Mouse (Mus musculus): ENCODE measurements around the gene Etfbkmt. TPM values are rescaled to one million over a fixed set of nuclear protein-coding genes. Genes with fewer than 3 reads are reported as not detected.
"Not testable (repeated sequence)": the region's sequence is repeated elsewhere in the genome, so short reads cannot be mapped to it uniquely, and the experiment has no call there.

Etfbkmt gene
- polyA plus RNA-seq, 1 experiment from 2014 or later: 11.5 TPM

DNA sequence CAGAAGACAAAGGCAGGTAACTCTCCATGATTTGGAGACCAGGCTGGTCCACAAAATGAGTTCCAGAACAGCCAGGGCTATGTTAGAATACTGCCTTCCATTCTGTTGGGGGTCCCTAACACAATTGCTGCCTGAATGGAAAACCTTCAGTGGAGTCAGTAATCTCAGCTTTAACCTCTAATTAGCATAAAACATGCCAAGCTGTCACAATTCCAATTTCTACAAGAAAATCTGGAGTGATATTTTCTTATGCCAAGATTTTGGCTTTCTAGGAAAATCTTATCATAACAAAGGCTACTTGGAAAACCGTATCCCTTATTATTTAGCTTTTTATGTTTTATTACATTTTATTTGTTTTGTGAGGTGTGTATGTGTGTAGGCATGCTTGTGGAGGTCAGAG is 36.2 kb upstream of the Etfbkmt start:
- peaks cover 47% of the 10 kb centered on the region for H3K27me3 ChIP-seq
- H3K36me3 ChIP-seq: no peaks in the 10 kb centered on the region
- WGBS (ENCODE audit: insufficient replicate concordance): 66% methylated on average over 1 of the region's 1 CpGs

GRCm38 (mm10) chr6:149107615-149108014 is 32.0 kb upstream of the Etfbkmt start:
- no peak overlapping the region for H3K4me3 ChIP-seq (replicated peaks)
- no peaks in the 10 kb centered on the region for H3K4me1 ChIP-seq (replicated peaks)
- no peak overlapping the region for H3K4me2 ChIP-seq
- ATAC-seq (ENCODE audit: low read depth): no peak
- H3K27ac ChIP-seq: no peak overlapping the region
- WGBS (ENCODE audit: insufficient replicate concordance): 53% methylated on average over 3 of the region's 3 CpGs
- H3K9me3 ChIP-seq (replicated peaks): no peaks in the 10 kb centered on the region
- no peak overlapping the region for H3K9ac ChIP-seq
- no peaks in the 10 kb centered on the region for H3K36me3 ChIP-seq
- DNase-seq: no peak
- peaks cover 17% of the 10 kb centered on the region for H3K27me3 ChIP-seq

More for the DNA sequence above, 36.2 kb upstream of the Etfbkmt start:
- Histone ChIP-seq H3K4me1 (replicated peaks) (no peaks in the 10 kb centered on the region), H3K4me2 (no peak overlapping the region), H3K9me3 (replicated peaks) (no peaks in the 10 kb centered on the region), H3K9ac (no peak overlapping the region), H3K27ac (no peak overlapping the region), H3K4me3 (replicated peaks) (no peak overlapping the region)
- DNase-seq (no peak), ATAC-seq (ENCODE audit: low read depth) (no peak)

DNA sequence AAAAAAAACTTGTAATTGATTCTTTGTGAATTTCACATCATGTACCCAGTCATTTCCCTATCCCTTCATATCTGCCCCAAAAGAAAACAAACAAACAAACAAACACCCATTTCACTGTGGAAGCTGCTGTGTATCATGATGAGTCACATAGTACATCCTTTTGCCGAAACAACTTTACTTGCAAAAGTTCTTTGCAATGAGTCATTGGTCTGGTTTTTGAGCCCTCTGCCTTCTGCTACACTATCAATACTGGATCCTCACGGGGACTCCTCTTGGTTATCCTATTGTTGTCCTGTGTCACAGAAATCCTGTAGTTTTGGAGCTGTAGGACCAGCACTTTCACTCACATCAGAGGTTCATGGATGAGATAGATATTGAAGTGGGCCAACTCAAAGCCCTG is 30.7 kb upstream of the Etfbkmt start:
- DNase-seq: no peak
- Histone ChIP-seq H3K9ac (no peak overlapping the region), H3K4me1 (replicated peaks) (no peaks in the 10 kb centered on the region), H3K27ac (no peak overlapping the region), H3K4me2 (no peak overlapping the region), H3K9me3 (replicated peaks) (no peaks in the 10 kb centered on the region), H3K27me3 (0 out of 2 replicates have a peak, but pooled peaks cover 5% of the 10 kb centered on the region), H3K4me3 (replicated peaks) (no peak overlapping the region), H3K36me3 (no peaks in the 10 kb centered on the region)
- no peak for ATAC-seq (ENCODE audit: low read depth)
- WGBS (ENCODE audit: insufficient replicate concordance): 48% methylated on average over 2 of the region's 2 CpGs

DNA sequence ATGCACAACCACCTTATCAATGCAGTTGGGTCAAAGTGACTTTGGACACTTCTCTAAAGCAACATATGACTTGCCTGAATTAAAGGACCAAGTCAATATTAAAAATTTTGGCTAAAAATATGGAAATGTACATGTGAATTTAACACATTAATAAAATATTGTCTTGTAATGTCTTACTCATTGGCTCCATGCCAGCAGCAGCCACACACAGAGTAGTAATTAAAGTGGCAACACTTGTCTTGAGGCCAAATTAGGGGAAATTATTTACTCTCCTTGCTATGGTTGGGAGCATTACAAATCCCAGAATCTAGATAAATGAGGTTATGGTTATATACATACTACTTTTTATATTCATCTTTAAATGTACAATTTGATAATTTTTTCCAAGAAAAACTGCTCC is 22.7 kb upstream of the Etfbkmt start:
- H3K27me3 ChIP-seq: no peaks in the 10 kb centered on the region
- no peak overlapping the region for H3K27ac ChIP-seq
- no peak for ATAC-seq (ENCODE audit: low read depth)
- no peak overlapping the region for H3K9ac ChIP-seq
- DNase-seq: no peak
- no peaks in the 10 kb centered on the region for H3K36me3 ChIP-seq
- H3K9me3 ChIP-seq (replicated peaks): no peaks in the 10 kb centered on the region
- H3K4me1 ChIP-seq (replicated peaks): no peaks in the 10 kb centered on the region
- no peak overlapping the region for H3K4me3 ChIP-seq (replicated peaks)
- no peak overlapping the region for H3K4me2 ChIP-seq

GRCm38 (mm10) chr6:149118935-149119334 is 20.7 kb upstream of the Etfbkmt start:
- no peak overlapping the region for H3K4me2 ChIP-seq
- H3K27me3 ChIP-seq: no peaks in the 10 kb centered on the region
- H3K9ac ChIP-seq: no peak overlapping the region
- WGBS (ENCODE audit: insufficient replicate concordance): 62% methylated on average over 2 of the region's 2 CpGs
- ATAC-seq (ENCODE audit: low read depth): peak; percentile 80
- 0 out of 2 replicates have a peak overlapping the region, but pooled peaks have one; percentile 6 for H3K27ac ChIP-seq
- H3K9me3 ChIP-seq (replicated peaks): no peaks in the 10 kb centered on the region
- no peak for DNase-seq
- no peak overlapping the region for H3K4me3 ChIP-seq (replicated peaks)
- no peaks in the 10 kb centered on the region for H3K4me1 ChIP-seq (replicated peaks)
- no peaks in the 10 kb centered on the region for H3K36me3 ChIP-seq

GRCm38 (mm10) chr6:149119853-149120252 is 19.8 kb upstream of the Etfbkmt start:
- no peaks in the 10 kb centered on the region for H3K36me3 ChIP-seq
- no peak overlapping the region for H3K27ac ChIP-seq
- no peaks in the 10 kb centered on the region for H3K27me3 ChIP-seq
- no peak overlapping the region for H3K4me2 ChIP-seq
- H3K9ac ChIP-seq: no peak overlapping the region
- no peaks in the 10 kb centered on the region for H3K4me1 ChIP-seq (replicated peaks)
- WGBS (ENCODE audit: insufficient replicate concordance): 30% methylated on average over 2 of the region's 2 CpGs
- H3K9me3 ChIP-seq (replicated peaks): no peaks in the 10 kb centered on the region
- DNase-seq (peak; percentile 25), ATAC-seq (ENCODE audit: low read depth) (peak; percentile 35; the same call in 1 of the 2 replicates)
- no peak overlapping the region for H3K4me3 ChIP-seq (replicated peaks)

DNA sequence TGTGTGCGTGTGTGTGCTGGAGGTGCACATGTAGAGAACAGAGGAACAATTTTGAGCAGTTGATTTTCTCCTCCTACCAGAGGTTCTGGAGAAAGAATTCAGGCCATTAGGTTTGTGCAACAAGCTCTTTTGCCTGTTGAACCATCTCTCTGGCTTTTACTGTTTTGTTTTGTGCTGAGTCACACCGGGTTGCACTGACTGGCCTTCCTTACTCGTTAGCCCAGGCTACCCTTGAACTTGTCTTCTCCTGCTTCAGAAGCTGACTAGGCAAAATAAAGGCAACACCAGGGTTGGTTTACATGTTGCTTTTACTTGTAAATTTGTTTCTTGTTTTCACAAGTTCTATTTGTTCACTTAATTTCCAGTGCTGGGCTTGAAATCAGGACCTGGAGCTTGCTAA is 16.6 kb upstream of the Etfbkmt start:
- ATAC-seq (ENCODE audit: low read depth): no peak
- Histone ChIP-seq H3K9me3 (replicated peaks) (no peaks in the 10 kb centered on the region), H3K4me1 (replicated peaks) (no peaks in the 10 kb centered on the region), H3K27me3 (no peaks in the 10 kb centered on the region), H3K27ac (no peak overlapping the region), H3K9ac (no peak overlapping the region), H3K36me3 (no peaks in the 10 kb centered on the region), H3K4me3 (replicated peaks) (no peak overlapping the region), H3K4me2 (no peak overlapping the region)
- DNase-seq: no peak
- WGBS (ENCODE audit: insufficient replicate concordance): 59% methylated on average over 3 of the region's 3 CpGs

GRCm38 (mm10) chr6:149126675-149127074 is 13.0 kb upstream of the Etfbkmt start:
- Histone ChIP-seq H3K27ac (no peak overlapping the region), H3K4me3 (replicated peaks) (no peak overlapping the region), H3K36me3 (no peaks in the 10 kb centered on the region), H3K9ac (no peak overlapping the region), H3K4me2 (no peak overlapping the region), H3K9me3 (replicated peaks) (no peaks in the 10 kb centered on the region), H3K27me3 (no peaks in the 10 kb centered on the region), H3K4me1 (replicated peaks) (no peaks in the 10 kb centered on the region)
- WGBS (ENCODE audit: insufficient replicate concordance): 44% methylated on average over 4 of the region's 4 CpGs
- ATAC-seq (ENCODE audit: low read depth) (peak; percentile 62; the same call in 1 of the 2 replicates), DNase-seq (peak; percentile 33)

DNA sequence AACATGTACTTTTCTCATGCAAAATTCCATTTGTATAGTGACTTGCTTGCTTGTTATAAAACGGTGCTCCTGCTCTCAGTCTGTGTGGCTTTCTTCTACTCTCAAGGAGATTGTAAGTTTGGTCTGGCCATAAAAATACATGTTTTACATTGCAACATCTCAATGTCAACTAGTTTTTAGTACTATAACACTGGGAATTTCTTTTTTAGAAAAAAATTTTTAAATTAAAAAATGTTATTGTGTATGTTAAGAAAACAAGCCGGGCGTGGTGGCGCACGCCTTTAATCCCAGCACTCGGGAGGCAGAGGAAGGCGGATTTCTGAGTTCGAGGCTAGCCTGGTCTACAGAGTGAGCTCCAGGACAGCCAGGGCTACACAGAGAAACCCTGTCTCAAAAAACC is 9.8 kb upstream of the Etfbkmt start, which contains the start of gene Gm10203:
TSS of gene Gm10203 (plus strand) at position 301 of the 400 bp plus-strand sequence.
- H3K4me3 ChIP-seq (replicated peaks); ATAC-seq (ENCODE audit: low read depth); H3K9me3 ChIP-seq (replicated peaks); H3K27ac ChIP-seq; H3K27me3 ChIP-seq; H3K4me1 ChIP-seq (replicated peaks); H3K4me2 ChIP-seq; H3K36me3 ChIP-seq; DNase-seq; H3K9ac ChIP-seq: not testable (repeated sequence)
- WGBS (ENCODE audit: insufficient replicate concordance): 74% methylated on average over 8 of the region's 8 CpGs

DNA sequence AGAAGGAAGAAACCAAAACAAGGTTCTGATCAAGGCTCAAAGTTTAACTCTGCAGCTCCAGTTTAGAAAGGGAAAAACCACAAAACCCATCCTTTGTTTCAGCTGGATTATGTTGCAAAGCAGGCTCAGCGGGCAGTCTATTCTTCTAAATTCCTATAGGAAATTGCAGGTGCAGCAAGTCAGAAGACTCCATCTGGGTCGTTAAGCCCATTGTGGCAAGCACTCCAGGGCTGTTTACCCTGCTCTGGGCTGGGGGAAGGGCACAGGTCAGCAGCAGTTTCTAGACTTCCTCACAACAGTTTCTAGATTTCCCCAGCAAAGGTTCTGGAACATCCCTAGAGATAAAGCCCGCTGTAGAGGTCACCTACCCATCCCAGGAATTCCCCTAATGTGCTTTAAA is 8.5 kb upstream of the Etfbkmt start:
- H3K27me3 ChIP-seq: no peaks in the 10 kb centered on the region
- WGBS (ENCODE audit: insufficient replicate concordance): 28% methylated on average over 3 of the region's 3 CpGs
- ATAC-seq (ENCODE audit: low read depth) (no peak), DNase-seq (no peak)
- no peak overlapping the region for H3K27ac ChIP-seq
- H3K4me1 ChIP-seq (replicated peaks): peaks cover 15% of the 10 kb centered on the region
- H3K9me3 ChIP-seq (replicated peaks): no peaks in the 10 kb centered on the region
- H3K4me3 ChIP-seq (replicated peaks): no peak overlapping the region
- H3K36me3 ChIP-seq: no peaks in the 10 kb centered on the region
- no peak overlapping the region for H3K9ac ChIP-seq
- H3K4me2 ChIP-seq: no peak overlapping the region

- Histone ChIP-seq H3K27me3 (no peaks in the 10 kb centered on the region), H3K4me3 (replicated peaks) (no peak overlapping the region), H3K9me3 (replicated peaks) (no peaks in the 10 kb centered on the region), H3K27ac (no peak overlapping the region), H3K4me1 (replicated peaks) (peaks cover 15% of the 10 kb centered on the region), H3K4me2 (no peak overlapping the region), H3K9ac (no peak overlapping the region), H3K36me3 (no peaks in the 10 kb centered on the region)
- WGBS (ENCODE audit: insufficient replicate concordance): 24% methylated on average over 5 of the region's 5 CpGs
- DNase-seq (peak; percentile 28), ATAC-seq (ENCODE audit: low read depth) (peak; percentile 50; the same call in 1 of the 2 replicates)
These were observed 7.2 kb upstream of the Etfbkmt start for GRCm38 (mm10) chr6:149132311-149133077.
